Mouse (Mus musculus) lung, embryonic 16.5 days (tissue): ENCODE data around the gene Gm17190. TPM values are rescaled to one million over a fixed set of nuclear protein-coding genes. Genes with fewer than 3 reads are reported as not detected.

Experiments used
- polyA plus RNA-seq: library from polyadenylated mRNA; unstranded; fragments of >200 nt; fragmentation: Nextera tagmentation; extraction: Ambion mirVana; gene quantifications from 2 replicates; pipeline ENCODE4 v1.2.1, GENCODE M21; 2015

The Gm17190 gene
- polyA plus RNA-seq, 1 experiment from 2014 or later: not detected

Other genes with a start within 250 kb of the Gm17190 start
- gene Iqgap2, start 190.1 kb upstream of the Gm17190 start, polyA plus RNA-seq: 4.5 and 5.2 TPM in 2 replicates
- 16.0 and 20.9 TPM in 2 replicates for gene Gm20075, start 678 bp upstream of the Gm17190 start, polyA plus RNA-seq
- 0.77 and 1.2 TPM in 2 replicates for gene Sv2c, start 50.5 kb downstream of the Gm17190 start, polyA plus RNA-seq